Mouse (Mus musculus): Measurements from ENCODE around the gene Plekhg1. TPM values are rescaled to one million over a fixed set of nuclear protein-coding genes. Genes with fewer than 3 reads are reported as not detected.

Gene Plekhg1
- 13.7 TPM for polyA plus RNA-seq (2014; fragmentation: Illumina TruSeq; extraction: RNeasy Lipid Tissue Mini Kit (QIAGEN cat#74804); ENCODE audit: low read depth, low replicate concordance)

DNA sequence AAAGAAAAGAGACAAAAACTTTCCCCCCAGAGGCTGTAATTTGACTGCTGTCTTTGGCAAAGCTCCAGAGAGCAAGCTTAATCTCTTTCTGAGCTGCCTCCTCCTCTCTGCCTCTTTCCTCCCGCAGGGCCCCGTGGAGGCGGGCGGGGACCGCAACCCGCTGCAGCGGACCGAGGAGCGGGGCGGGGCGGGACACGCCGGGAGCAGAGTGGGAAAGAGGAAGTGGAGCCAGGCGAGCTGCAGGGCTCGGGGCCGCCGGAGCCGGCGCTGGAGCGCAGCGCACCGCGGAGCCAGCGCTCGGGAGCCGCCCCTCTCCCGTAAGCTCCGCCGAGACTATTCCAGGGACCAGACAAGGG lies at the start of gene Plekhg1:
TSS of gene Plekhg1 (plus strand) at position 217 of the 356 bp plus-strand sequence.

DNA sequence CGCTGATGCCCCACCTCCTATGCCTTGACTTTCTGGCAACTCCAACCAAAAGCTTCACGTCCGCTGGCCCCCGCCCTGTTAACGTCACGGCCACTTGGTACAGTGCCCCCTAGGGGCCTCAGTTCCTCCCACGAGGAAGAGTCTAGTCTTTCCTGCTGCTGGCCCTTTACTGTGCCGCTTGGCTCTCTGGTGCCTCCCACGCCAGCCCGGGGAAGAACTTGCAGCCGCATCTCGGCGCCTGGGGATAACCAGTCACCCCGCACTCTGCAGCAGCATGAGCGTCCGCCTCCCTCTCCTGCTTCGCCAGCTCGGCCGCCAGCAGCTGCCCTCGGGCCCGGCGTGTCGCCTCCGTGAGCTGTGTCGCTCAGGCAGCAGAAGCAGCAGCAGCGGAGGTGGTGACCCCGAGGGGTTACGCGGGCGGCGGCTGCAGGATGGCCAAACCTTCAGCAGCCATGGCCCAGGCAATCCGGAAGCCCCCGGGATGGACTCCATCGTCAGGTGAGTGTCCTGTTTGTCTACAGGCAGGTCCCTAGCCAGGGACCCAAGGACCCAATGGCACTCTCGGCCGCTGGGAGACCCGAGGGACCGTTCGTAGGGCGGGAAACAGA lies 232.9 kb downstream of the Plekhg1 start, which contains the start of gene Mthfd1l:
TSS of gene Mthfd1l (plus strand) at position 138 of the 608 bp plus-strand sequence.

Other genes with a start within 250 kb of the Plekhg1 start
- 0.22 TPM for gene Iyd, start 200.1 kb upstream of the Plekhg1 start, polyA plus RNA-seq (2014; fragmentation: Illumina TruSeq; extraction: RNeasy Lipid Tissue Mini Kit (QIAGEN cat#74804); ENCODE audit: low read depth, low replicate concordance)
- 1.8 TPM for gene Mthfd1l, start 232.8 kb downstream of the Plekhg1 start, polyA plus RNA-seq (2014; fragmentation: Illumina TruSeq; extraction: RNeasy Lipid Tissue Mini Kit (QIAGEN cat#74804); ENCODE audit: low read depth, low replicate concordance)

Data from testis, adult 10 weeks (tissue).